Comparison of ENCODE assay signal across 9 mouse cellular contexts in the genomic region with DNA sequence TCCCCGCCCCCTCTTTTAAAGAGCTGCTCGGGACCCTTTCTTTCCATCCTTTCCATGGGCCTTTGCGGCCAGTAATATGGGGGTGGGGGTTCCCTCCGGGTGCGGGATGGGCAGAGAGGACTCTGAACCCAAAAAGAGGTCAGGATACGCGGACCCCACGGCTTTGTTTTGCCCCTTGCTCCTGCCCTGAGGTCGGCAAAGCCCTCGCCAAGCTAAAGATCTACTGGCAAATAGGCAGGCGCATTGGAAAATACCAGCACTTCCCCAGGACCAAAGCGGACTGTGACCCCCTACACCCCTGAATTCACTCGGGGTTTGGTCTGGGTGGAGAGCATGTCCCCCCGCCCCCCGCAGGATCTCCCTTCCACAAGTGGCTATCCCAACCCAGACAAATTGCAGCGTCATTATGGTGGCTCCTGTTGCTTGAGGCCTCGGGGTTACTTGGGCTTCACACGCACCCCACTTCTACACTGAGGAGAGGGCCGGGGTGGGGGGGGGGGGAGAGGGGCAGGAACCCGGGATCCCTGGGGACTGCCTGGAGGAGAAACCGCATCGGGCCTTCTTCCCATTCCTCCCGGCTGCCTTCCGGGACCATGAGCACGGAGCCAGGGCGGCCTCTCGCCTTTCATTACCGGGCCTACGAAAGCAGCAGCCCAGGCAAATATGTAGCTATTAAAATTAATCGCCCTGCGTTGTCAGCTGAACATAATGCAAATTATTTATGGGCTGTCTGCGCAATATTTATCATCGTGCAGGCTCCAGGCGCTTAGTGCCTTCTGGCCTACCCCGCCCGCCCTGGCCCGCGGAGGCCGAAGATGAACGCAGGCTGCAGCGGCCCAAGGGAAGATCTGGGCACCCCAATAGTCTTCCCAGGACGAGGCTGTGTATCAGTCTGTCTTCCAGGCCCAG. TPM values are rescaled to one million over a fixed set of nuclear protein-coding genes. Genes with fewer than 3 reads are reported as not detected.
A peak's percentile ranks its signal among the peaks of the same experiment; 100 is the strongest.
DNase-seq lines count a peak whose midpoint lies in the region; ATAC-seq and TF ChIP-seq lines count a peak whose summit lies in the region.
"Had no signal": no experiment of that assay in that cellular context is flagged by ENCODE, and none has a peak within 500 bp of the region (broad histone marks: within the 10 kb centered on the region; RNA-seq: fewer than 3 reads in every experiment).

No protein-coding gene starts in this region.

- WGBS in lung, embryonic 14.5 days = 22% methylated on average over 36 of the region's 42 CpGs
- 9% methylated on average over 41 of the region's 42 CpGs for WGBS in forebrain, embryonic 12.5 days
- 7% methylated on average over 39 of the region's 42 CpGs for WGBS in limb, embryonic 10.5 days
- WGBS in neural tube, embryonic 13.5 days = 10% methylated on average over 42 of the region's 42 CpGs

- no peak for ATAC-seq in lung, embryonic 14.5 days (ENCODE audit: insufficient read depth)
- ATAC-seq in forebrain, embryonic 12.5 days (ENCODE audit: low FRiP score) = 0 out of 2 replicates have a peak, but pooled peaks have one; percentile 15
- no peak for ATAC-seq in neural tube, embryonic 13.5 days (ENCODE audit: low read depth)

- H3K27ac ChIP-seq in lung, embryonic 14.5 days (ENCODE audit: low read depth) = no peak overlapping the region
- H3K27ac ChIP-seq in forebrain, embryonic 12.5 days = no peak overlapping the region
- H3K27ac ChIP-seq in limb, embryonic 10.5 days = peak overlapping the region; percentile 78
- H3K27ac ChIP-seq in neural tube, embryonic 13.5 days (replicated peaks) = peak overlapping the region; percentile 13; the same call in 1 of the 2 replicates

- H3K9ac ChIP-seq in lung, embryonic 14.5 days = peak overlapping the region; percentile 36
- no peak overlapping the region for H3K9ac ChIP-seq in forebrain, embryonic 12.5 days
- peak overlapping the region; percentile 53; the same call in 1 of the 2 replicates for H3K9ac ChIP-seq in neural tube, embryonic 13.5 days

- no peaks in the 10 kb centered on the region for H3K9me3 ChIP-seq in lung, embryonic 14.5 days (ENCODE audit: low read depth, low read length)
- H3K9me3 ChIP-seq in forebrain, embryonic 12.5 days = no peaks in the 10 kb centered on the region
- H3K9me3 ChIP-seq in limb, embryonic 10.5 days (replicated peaks) = no peaks in the 10 kb centered on the region
- H3K9me3 ChIP-seq in neural tube, embryonic 13.5 days = no peaks in the 10 kb centered on the region

- H3K36me3 ChIP-seq in lung, embryonic 14.5 days (ENCODE audit: insufficient read depth) = no peaks in the 10 kb centered on the region
- H3K36me3 ChIP-seq in forebrain, embryonic 12.5 days (replicated peaks) = no peaks in the 10 kb centered on the region
- H3K36me3 ChIP-seq in limb, embryonic 10.5 days = no peaks in the 10 kb centered on the region
- H3K36me3 ChIP-seq in neural tube, embryonic 13.5 days = no peaks in the 10 kb centered on the region

- 0 out of 2 replicates have a peak, but pooled peaks cover 2% of the 10 kb centered on the region for H3K4me1 ChIP-seq in lung, embryonic 14.5 days (ENCODE audit: insufficient read depth)
- H3K4me1 ChIP-seq in forebrain, embryonic 12.5 days = peaks cover 42% of the 10 kb centered on the region
- H3K4me1 ChIP-seq in limb, embryonic 10.5 days = peaks cover 76% of the 10 kb centered on the region
- peaks cover 60% of the 10 kb centered on the region for H3K4me1 ChIP-seq in neural tube, embryonic 13.5 days (replicated peaks)

- H3K4me2 ChIP-seq in lung, embryonic 14.5 days = peak overlapping the region; percentile 65
- H3K4me2 ChIP-seq in forebrain, embryonic 12.5 days = peak overlapping the region; percentile 51
- H3K4me2 ChIP-seq in neural tube, embryonic 13.5 days = peak overlapping the region; percentile 55

- no peak for TF ChIP-seq CTCF in lung, embryonic 14.5 days (IDR thresholded peaks at IDR 0.05; ENCODE audit: low read depth)

- peaks cover 23% of the 10 kb centered on the region for H3K27me3 ChIP-seq in lung, embryonic 14.5 days (ENCODE audit: insufficient read depth, low read length)
- H3K27me3 ChIP-seq in forebrain, embryonic 12.5 days = peaks cover 76% of the 10 kb centered on the region
- peaks cover 94% of the 10 kb centered on the region for H3K27me3 ChIP-seq in limb, embryonic 10.5 days (ENCODE audit: low read depth, poor library complexity, severe bottlenecking)
- H3K27me3 ChIP-seq in neural tube, embryonic 13.5 days = peaks cover 81% of the 10 kb centered on the region

- DNase-seq in lung, embryonic 14.5 days = no peak
- DNase-seq in lung, postnatal 36 days = no peak
- peak; percentile 48 for DNase-seq in limb, embryonic 10.5 days (ENCODE audit: low spot score)
- no peak for DNase-seq in ovary, postnatal 14 days (ENCODE audit: low spot score)
- no peak for DNase-seq in frontal cortex, postnatal 10 days (ENCODE audit: low spot score in 2 of 2)
- no peak for DNase-seq in thymus, adult 18-20 months

- peak overlapping the region; percentile 22 for H3K4me3 ChIP-seq in lung, embryonic 14.5 days (ENCODE audit: low read depth, low read length)
- peak overlapping the region; percentile 22 for H3K4me3 ChIP-seq in forebrain, embryonic 12.5 days (replicated peaks)
- H3K4me3 ChIP-seq in limb, embryonic 10.5 days = peak overlapping the region; percentile 42
- peak overlapping the region; percentile 25 for H3K4me3 ChIP-seq in neural tube, embryonic 13.5 days
- H3K4me3 ChIP-seq: myocyte had no signal

RNA-seq across cellular contexts. Expression of a gene that starts 7.9 kb away (rescaled TPM):
- 27.8 and 28.9 TPM in 2 replicates for polyA plus RNA-seq in lung, embryonic 14.5 days (2014; fragmentation: Nextera tagmentation; extraction: Ambion mirVana)
- polyA plus RNA-seq in forebrain, embryonic 12.5 days (2016; fragmentation: Nextera tagmentation; extraction: Ambion mirVana) = 23.1 and 23.5 TPM in 2 replicates
- polyA plus RNA-seq in limb, embryonic 10.5 days (2016; fragmentation: Nextera tagmentation; extraction: Ambion mirVana) = 20.7 and 26.5 TPM in 2 replicates
- polyA plus RNA-seq in neural tube, embryonic 13.5 days (2015; fragmentation: Nextera tagmentation; extraction: Ambion mirVana) = 17.9 and 18.4 TPM in 2 replicates

Comparison
In these comparisons a context has a peak if more than half of its experiments do, and no peak if none do; other contexts are left out.
1. H3K27ac ChIP-seq: peak in limb, embryonic 10.5 days (single experiment) and neural tube, embryonic 13.5 days (single experiment); none in lung, embryonic 14.5 days (single experiment) and forebrain, embryonic 12.5 days (single experiment).
2. Peak in every context shown above with its lines, with median percentiles within 50 percentile points of each other: H3K4me2 ChIP-seq and H3K4me3 ChIP-seq.